Mouse (Mus musculus) NIH3T3 (cell line): ENCODE measurements around the gene Cpsf6.

Source experiments
- DNase-seq: peaks from one replicate; pipeline ENCODE4 v3.0.0-alpha.2; 2012; ENCODE audit warnings: low read depth

Gene Cpsf6

DNA sequence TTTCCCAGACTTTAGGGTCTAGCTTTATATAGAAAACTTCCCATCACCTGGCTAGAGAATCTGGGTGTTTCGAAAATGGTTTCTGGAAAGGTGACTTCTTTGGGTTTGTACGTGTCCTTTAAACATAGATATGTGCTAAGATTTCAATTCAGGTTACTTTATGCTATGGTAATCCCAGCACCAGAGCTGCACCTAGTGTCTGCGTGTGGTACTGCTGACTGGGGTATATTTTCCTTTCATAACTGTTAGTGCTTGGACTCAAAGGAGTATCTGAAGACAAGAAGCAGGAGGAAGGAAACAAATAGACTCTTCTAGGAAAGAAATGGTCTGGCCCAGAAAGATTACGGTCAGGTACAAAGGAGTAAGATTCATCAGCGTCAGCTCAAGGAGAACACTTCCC is 49.3 kb downstream of the Cpsf6 start:
- peak; percentile 42 for DNase-seq

DNA sequence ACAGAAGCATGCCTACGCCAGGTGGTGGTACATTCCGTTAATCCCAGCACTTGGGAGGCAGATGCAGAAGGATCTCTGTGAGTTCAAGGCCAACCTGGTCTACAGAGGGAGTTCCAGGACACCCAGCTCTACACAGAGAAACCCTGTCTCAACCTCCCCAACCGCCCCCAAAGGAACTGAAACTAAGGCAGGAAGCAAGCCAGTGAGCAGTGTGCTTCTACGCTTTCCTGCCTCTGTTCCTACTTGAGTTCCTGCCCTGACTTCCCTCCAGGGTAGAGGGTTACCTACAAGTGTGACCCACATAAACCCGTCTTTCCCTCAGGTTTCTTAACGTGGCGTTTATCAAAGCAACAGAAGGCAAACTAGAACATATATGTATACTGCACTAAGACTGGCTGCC is 56.0 kb downstream of the Cpsf6 start:
- DNase-seq: no peak

DNA sequence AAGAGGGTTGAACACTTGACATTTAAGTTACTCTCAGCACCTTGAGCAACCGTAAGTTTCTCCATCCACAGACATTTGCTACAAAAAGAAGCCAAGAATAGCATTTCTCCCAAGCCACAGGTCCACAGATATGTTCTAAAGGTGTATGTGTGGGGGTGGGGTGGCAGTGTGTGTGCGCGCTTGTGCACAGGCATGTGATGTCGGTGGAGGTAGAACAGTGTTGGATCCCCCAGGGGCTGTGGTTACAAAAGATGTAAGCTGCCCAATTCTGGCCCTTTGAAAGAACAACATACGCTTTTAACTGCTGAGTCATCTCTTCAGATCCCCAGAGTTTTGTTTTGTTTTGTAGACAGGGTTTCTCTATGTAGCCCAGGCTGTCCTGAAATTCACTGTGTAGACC is 57.2 kb downstream of the Cpsf6 start:
- no peak for DNase-seq

DNA sequence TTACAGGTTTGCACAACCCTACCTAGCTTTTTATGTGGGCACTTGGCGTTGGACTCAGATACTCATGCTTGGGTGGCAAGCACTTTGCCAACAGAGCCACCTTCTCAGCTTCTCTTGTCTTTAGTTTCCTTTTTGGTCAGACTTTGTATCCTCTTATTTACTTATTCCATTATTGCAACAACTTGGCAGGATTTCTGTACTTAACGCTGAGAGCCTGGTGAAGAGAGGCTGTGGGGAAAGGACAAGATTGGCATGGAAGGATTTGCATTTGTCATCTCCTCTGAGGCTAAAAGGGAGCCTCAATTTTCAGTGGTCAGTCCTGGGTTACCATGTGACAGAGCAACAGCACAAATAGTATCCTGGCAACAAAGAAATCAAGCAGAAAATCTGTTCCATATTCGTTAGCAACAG is 59.2 kb downstream of the Cpsf6 start:
- DNase-seq: no peak

DNA sequence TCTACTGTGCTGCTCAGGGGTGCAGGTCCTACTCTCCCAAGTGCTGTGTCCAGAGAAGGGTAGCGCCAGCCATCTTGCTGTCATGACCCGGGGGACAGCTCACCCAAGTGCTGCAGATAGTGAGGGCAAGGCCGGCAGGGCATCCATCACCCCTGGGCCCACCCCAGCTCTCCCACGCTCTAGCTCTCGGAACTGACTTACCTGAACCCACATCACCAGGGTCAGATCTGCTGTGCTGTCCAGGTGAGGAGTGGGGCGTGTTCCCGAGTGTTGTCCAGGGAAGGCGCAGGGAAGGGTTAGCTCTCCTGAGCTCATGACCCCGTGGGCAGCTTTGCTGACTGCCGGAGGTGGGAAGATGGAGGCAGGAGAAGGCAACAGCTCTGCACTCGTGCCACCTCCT is 63.4 kb downstream of the Cpsf6 start:
- no peak for DNase-seq

DNA sequence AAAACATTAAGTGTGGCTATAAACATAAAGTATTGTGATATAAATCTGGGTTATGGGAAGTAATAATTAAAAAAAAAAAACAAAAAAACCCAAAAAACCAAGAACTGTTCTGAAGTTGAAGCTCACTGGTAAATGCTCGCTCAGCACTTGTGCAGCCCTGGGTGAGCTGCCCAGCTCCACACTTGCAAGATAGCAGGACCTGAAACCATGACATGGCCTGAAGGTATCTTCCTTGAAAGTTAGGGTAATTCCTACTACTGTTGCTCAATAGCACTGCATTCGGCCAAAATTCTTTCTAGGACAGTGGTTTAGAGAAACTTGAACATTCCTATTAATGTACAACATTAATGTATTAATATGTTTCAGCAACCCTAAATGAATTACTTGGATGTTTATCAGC is 66.7 kb downstream of the Cpsf6 start:
- DNase-seq: no peak

DNA sequence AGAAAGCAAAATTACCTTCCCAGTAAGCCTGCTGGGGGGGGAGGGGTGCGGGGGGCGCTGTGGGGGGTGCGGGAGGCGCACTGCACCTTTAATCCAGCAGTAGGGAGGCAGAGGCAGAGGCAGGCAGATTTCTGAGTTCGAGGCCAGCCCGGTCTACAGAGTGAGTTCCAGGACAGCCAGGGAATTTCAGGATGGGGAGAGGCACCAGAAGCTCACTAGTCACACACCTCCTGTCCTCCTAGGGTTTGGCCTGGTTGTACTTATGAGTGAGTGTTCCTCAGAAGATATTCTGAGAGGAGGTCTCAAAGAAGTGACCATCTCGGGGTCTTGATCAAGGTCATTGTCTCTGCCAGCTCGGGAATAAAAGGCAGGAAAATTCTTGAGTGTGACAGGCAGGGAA is 67.6 kb downstream of the Cpsf6 start:
- no peak for DNase-seq

DNA sequence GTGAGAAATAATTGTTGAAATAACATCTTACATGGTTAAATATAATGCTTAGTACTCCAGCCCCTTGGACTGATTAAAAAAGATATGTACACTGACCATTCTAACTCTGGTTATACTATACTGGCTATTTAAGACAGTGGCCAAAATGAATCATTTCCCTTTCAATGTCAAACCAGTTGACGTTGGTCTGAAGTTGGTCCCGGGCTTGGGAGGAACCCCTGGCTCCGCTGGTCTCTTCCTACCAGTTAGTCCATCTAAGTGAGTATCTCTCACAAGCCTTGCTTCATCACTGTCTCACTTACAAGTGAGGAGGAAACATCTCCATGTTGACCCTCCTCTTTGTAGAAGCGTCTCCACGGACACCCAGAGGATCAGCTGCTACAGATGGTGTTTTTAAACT is 75.4 kb downstream of the Cpsf6 start:
- no peak for DNase-seq

DNA sequence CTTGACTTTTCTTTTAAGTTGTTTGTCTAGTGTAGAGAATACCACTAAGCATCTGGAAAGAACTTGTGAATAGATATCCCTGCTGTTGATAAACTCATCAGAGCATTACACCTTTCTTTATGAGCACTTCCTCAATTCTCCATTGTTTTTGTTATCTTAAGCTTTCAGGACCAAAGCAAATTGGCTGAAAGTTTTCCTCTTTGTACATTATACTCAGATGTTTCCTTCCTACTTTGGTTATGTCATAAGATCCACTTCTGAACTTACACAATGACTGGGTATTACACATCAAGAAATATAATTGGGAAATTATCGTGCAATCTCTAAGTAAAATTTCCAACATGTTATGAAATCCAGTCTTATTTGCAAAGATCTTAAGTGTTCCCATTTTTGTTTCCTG is 78.1 kb downstream of the Cpsf6 start:
- no peak for DNase-seq

DNA sequence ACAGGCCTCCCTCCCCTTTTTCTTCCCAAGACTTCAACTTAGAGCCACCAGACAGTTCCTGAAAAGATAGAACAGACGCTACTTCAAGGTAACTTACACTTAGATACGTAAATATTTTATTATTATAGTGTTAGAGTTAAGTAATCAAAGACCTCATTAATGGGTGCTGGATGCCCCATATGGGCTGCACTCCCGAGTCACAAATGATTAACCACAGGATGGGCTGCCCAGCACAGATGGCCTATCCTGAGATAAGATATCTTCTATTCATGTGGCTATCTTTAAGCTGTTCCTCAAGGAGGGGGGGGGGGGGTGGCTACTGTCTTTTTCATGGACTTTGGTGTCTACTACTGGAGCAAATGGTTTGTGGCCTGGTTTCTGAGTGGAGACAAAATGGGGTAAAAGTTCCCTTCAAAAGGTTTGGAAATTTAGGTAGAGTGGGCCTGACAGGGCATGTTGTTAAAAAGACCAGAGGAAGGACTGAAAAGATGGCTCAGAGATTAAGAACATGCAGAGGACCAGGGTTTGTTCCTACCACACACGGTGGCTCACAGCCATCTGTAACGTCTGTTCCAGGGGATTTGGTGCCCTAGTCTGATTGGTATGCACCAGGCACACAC is 79.8 kb downstream of the Cpsf6 start:
- no peak for DNase-seq

DNA sequence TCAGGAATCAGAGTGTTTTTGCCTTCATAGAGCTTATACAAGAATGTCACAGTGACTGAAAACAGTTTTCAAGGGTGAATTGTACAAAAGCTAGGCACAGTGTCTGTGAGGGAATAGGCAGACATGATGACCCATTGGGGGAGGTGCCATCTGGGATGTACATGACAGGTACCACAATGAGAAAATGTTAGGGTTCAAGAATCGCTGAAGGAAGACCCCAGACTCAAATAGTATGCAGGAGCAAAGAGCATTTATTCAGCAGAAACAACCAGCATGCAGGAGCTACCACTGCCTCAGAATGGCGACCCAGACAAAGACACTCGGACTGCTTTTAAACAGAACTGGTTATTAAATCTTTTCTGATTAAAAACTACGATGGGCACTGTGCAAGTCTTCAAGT is 80.7 kb downstream of the Cpsf6 start:
- no peak for DNase-seq

DNA sequence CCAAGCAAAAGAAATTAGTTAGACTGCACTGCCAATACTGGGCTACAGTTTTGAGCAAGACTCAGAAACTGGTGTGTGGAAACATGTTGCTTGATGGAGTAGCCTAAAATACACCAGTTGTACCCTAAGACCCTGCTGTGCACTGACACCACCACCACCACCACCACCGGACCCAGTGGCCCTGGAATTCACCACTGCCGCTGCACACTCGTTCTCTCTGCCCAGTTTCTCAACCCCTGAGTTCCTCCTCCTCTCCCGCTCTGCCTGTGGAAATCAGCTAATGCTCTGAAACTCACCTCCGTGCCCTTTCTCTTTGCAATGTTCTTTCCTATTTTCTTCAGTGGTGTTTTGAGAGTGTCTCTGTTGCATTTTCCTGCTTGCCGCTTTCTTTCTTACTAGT is 81.5 kb downstream of the Cpsf6 start:
- no peak for DNase-seq
